Mouse (Mus musculus): ENCODE data around the gene Crybb2.

Gene Crybb2

GRCm38 (mm10) chr5:113070017-113070416 is at the start of gene Crybb2:
Gene Crybb2, minus strand, starts transcription at chr5:113070117.
- DNase-seq = no peak

- no peak for DNase-seq
Measured at GRCm38 (mm10) chr5:113119291-113119690, 49.4 kb upstream of the Crybb2 start.

- peak; percentile 42 for DNase-seq
Measured at GRCm38 (mm10) chr5:113118695-113119094, 48.8 kb upstream of the Crybb2 start.

GRCm38 (mm10) chr5:113117361-113117760 is 47.4 kb upstream of the Crybb2 start:
- no peak for DNase-seq

GRCm38 (mm10) chr5:113115896-113116295 is 46.0 kb upstream of the Crybb2 start:
- no peak for DNase-seq

GRCm38 (mm10) chr5:113114264-113115225 is 44.6 kb upstream of the Crybb2 start:
- DNase-seq = peak; percentile 39

- DNase-seq = no peak
Measured at GRCm38 (mm10) chr5:113113120-113113519, 43.2 kb upstream of the Crybb2 start.

- no peak for DNase-seq
Measured at GRCm38 (mm10) chr5:113111336-113111735, 41.4 kb upstream of the Crybb2 start.

GRCm38 (mm10) chr5:113110929-113111328 is 41.0 kb upstream of the Crybb2 start:
- DNase-seq = no peak

GRCm38 (mm10) chr5:113109651-113110050 is 39.7 kb upstream of the Crybb2 start:
- DNase-seq = peak; percentile 82

- no peak for DNase-seq
Measured at GRCm38 (mm10) chr5:113108165-113108764, 38.3 kb upstream of the Crybb2 start.

GRCm38 (mm10) chr5:113107709-113108108 is 37.8 kb upstream of the Crybb2 start:
- peak; percentile 78 for DNase-seq

GRCm38 (mm10) chr5:113106594-113106993 is 36.7 kb upstream of the Crybb2 start:
- no peak for DNase-seq

GRCm38 (mm10) chr5:113105481-113105880 is 35.6 kb upstream of the Crybb2 start:
- DNase-seq = no peak

- DNase-seq = no peak
Measured at GRCm38 (mm10) chr5:113105035-113105434, 35.1 kb upstream of the Crybb2 start.

- no peak for DNase-seq
Measured at GRCm38 (mm10) chr5:113102455-113102854, 32.5 kb upstream of the Crybb2 start.

- DNase-seq = no peak
Measured at GRCm38 (mm10) chr5:113101457-113101856, 31.5 kb upstream of the Crybb2 start.

- peak; percentile 73 for DNase-seq
Measured at GRCm38 (mm10) chr5:113100422-113100821, 30.5 kb upstream of the Crybb2 start.

- peak; percentile 94 for DNase-seq
Measured at GRCm38 (mm10) chr5:113099546-113099945, 29.6 kb upstream of the Crybb2 start.

- no peak for DNase-seq
Measured at GRCm38 (mm10) chr5:113097551-113097950, 27.6 kb upstream of the Crybb2 start.

- DNase-seq = peak; percentile 42
Measured at GRCm38 (mm10) chr5:113095456-113095855, 25.5 kb upstream of the Crybb2 start.

- no peak for DNase-seq
Measured at GRCm38 (mm10) chr5:113092406-113092805, 22.5 kb upstream of the Crybb2 start.

- DNase-seq = peak; percentile 61
Measured at GRCm38 (mm10) chr5:113091162-113091561, 21.2 kb upstream of the Crybb2 start.

- no peak for DNase-seq
Measured at GRCm38 (mm10) chr5:113090750-113091149, 20.8 kb upstream of the Crybb2 start.

Data from lung, postnatal 36 days (tissue).